Mouse (Mus musculus) MEL (cell line): ENCODE data around the gene Sh3pxd2b.

Source experiments
- CHD2 ChIP-seq: IDR thresholded peaks from 2 replicates; pipeline ENCODE4 v1.6.1; 2011; ENCODE audit warnings: low read length, improper control_type of control experiment
- CTCF ChIP-seq, 3 experiments: IDR thresholded peaks in 2 of 3; conservative IDR thresholded peaks in 1 of 3; 2 replicates each; pipeline ENCODE4 v1.5.1; 2011 to 2012; ENCODE audit warnings: low read length in 3 of 3, low read depth in 2 of 3, mild to moderate bottlenecking in 2 of 3, improper control_type of control experiment in 1 of 3, inconsistent platforms in 1 of 3, mixed read lengths in 1 of 3, moderate library complexity in 1 of 3; ENCODE audit not compliant: control insufficient read depth in 1 of 3, insufficient read depth in 1 of 3, poor library complexity in 1 of 3, severe bottlenecking in 1 of 3
- EP300 ChIP-seq, 2 experiments: IDR thresholded peaks; 2 replicates each; pipeline ENCODE4 v1.6.1; 2011; ENCODE audit warnings: improper control_type of control experiment in 2 of 2, low read length in 2 of 2, low read depth in 1 of 2, mild to moderate bottlenecking in 1 of 2
- GABPA ChIP-seq: IDR thresholded peaks from 2 replicates; pipeline ENCODE4 v1.6.1; 2012; ENCODE audit warnings: low read depth, mild to moderate bottlenecking, inconsistent platforms, low read length, improper control_type of control experiment, moderate library complexity
- HCFC1 ChIP-seq: IDR thresholded peaks from 2 replicates; pipeline ENCODE4 v1.6.1; 2012; ENCODE audit warnings: low read depth, mild to moderate bottlenecking, inconsistent platforms, low read length, improper control_type of control experiment, moderate library complexity
- MAX ChIP-seq: IDR thresholded peaks from 2 replicates; pipeline ENCODE4 v1.6.1; 2011; ENCODE audit warnings: low read length, improper control_type of control experiment
- NRF1 ChIP-seq: IDR thresholded peaks from 2 replicates; pipeline ENCODE4 v1.6.1; 2014; ENCODE audit warnings: low read depth, mild to moderate bottlenecking, inconsistent platforms, low read length, improper control_type of control experiment, moderate library complexity; ENCODE audit not compliant: poor library complexity, insufficient read depth, severe bottlenecking
- POLR2A ChIP-seq, 2 experiments: IDR thresholded peaks; 2 replicates each; pipeline ENCODE4 v1.6.1; 2011 to 2012; ENCODE audit warnings: low read length in 2 of 2, mild to moderate bottlenecking in 2 of 2, control low read depth in 1 of 2, improper control_type of control experiment in 1 of 2, low read depth in 1 of 2, moderate library complexity in 1 of 2; ENCODE audit not compliant: control insufficient read depth in 1 of 2, insufficient read depth in 1 of 2, poor library complexity in 1 of 2
- TCF12 ChIP-seq: IDR thresholded peaks from 2 replicates; pipeline ENCODE4 v1.6.1; 2014; ENCODE audit warnings: low read depth, mild to moderate bottlenecking, inconsistent platforms, low read length, improper control_type of control experiment, moderate library complexity
- ZNF384 ChIP-seq: IDR thresholded peaks from 2 replicates; pipeline ENCODE4 v1.6.1; 2012; ENCODE audit warnings: low read depth, mild to moderate bottlenecking, inconsistent platforms, low read length, improper control_type of control experiment

DNA sequence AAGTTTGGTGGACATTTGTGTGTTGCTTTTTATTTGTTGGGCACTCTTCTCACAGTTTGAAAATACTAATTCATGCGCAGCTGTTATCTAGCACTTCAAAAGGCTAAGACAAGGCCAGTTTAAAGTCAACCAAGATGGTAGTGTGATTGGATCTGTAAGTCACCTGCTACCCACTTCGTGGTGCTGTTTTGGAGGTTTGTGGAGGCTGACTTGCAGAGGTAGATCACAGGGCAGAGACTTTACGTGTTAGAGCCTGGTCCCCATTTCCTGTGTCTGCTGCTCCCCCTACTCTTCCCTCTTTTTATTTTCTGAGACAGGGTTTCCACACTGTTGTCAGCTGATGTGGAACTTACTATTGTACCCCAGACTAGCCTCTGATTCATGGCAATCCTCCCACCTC is 127.1 kb downstream of the Sh3pxd2b start:
- TF ChIP-seq POLR2A (IDR thresholded peaks at IDR 0.05; ENCODE audit: control insufficient read depth in 1 of 2, insufficient read depth in 1 of 2, low read depth in 1 of 2, low read length in 2 of 2, poor library complexity in 1 of 2) (no peak), CHD2 (no peak), NRF1 (no peak), CTCF (IDR thresholded peaks at IDR 0.05 in 2 of 3, conservative IDR thresholded peaks at IDR 0.05 in 1 of 3; ENCODE audit: control insufficient read depth in 1 of 3, insufficient read depth in 1 of 3, low read depth in 2 of 3, low read length in 3 of 3, poor library complexity in 1 of 3, severe bottlenecking in 1 of 3) (no peak), MAX (no peak; the same call in 1 of the 2 replicates), ZNF384 (no peak), EP300 (IDR thresholded peaks at IDR 0.05; ENCODE audit: low read depth in 1 of 2, low read length in 2 of 2) (no peak), HCFC1 (no peak), TCF12 (no peak), GABPA (no peak)
